Mouse (Mus musculus): ENCODE measurements at regions not wholly inside any gene's neighbourhood (a gene's known extent, or its start where the extent isn't known, plus 50 kb on each side); places are given as distances from the start of the nearest gene placed in this dataset.

- no peak for ATAC-seq (replicated peaks; ENCODE audit: low read depth, poor library complexity, severe bottlenecking)
Measured at GRCm38 (mm10) chr1:80033121-80033520, 172.1 kb upstream of the Serpine2 start.

GRCm38 (mm10) chr1:80032464-80032863, 171.5 kb upstream of the Serpine2 start:
- ATAC-seq (replicated peaks; ENCODE audit: low read depth, poor library complexity, severe bottlenecking) = peak; percentile 58

GRCm38 (mm10) chr1:80030635-80031034, 169.7 kb upstream of the Serpine2 start:
- no peak for ATAC-seq (replicated peaks; ENCODE audit: low read depth, poor library complexity, severe bottlenecking)

GRCm38 (mm10) chr1:80030224-80030623, 169.2 kb upstream of the Serpine2 start:
- peak; percentile 81 for ATAC-seq (replicated peaks; ENCODE audit: low read depth, poor library complexity, severe bottlenecking)

- peak; percentile 30; the same call in 1 of the 2 replicates for ATAC-seq (replicated peaks; ENCODE audit: low read depth, poor library complexity, severe bottlenecking)
Measured at GRCm38 (mm10) chr1:80025863-80026616, 165.1 kb upstream of the Serpine2 start.

GRCm38 (mm10) chr1:80023518-80024095, 162.6 kb upstream of the Serpine2 start:
- no peak for ATAC-seq (replicated peaks; ENCODE audit: low read depth, poor library complexity, severe bottlenecking)

GRCm38 (mm10) chr1:80021866-80022265, 160.9 kb upstream of the Serpine2 start:
- no peak for ATAC-seq (replicated peaks; ENCODE audit: low read depth, poor library complexity, severe bottlenecking)

- peak; percentile 10 for ATAC-seq (replicated peaks; ENCODE audit: low read depth, poor library complexity, severe bottlenecking)
Measured at GRCm38 (mm10) chr1:80018391-80019065, 157.5 kb upstream of the Serpine2 start.

GRCm38 (mm10) chr1:80015474-80015873, 154.5 kb upstream of the Serpine2 start:
- peak; percentile 95 for ATAC-seq (replicated peaks; ENCODE audit: low read depth, poor library complexity, severe bottlenecking)

- ATAC-seq (replicated peaks; ENCODE audit: low read depth, poor library complexity, severe bottlenecking) = no peak
Measured at GRCm38 (mm10) chr1:80014586-80014985, 153.6 kb upstream of the Serpine2 start.

GRCm38 (mm10) chr1:80010724-80011123, 149.7 kb upstream of the Serpine2 start:
- ATAC-seq (replicated peaks; ENCODE audit: low read depth, poor library complexity, severe bottlenecking) = no peak

- ATAC-seq (replicated peaks; ENCODE audit: low read depth, poor library complexity, severe bottlenecking) = peak; percentile 91
Measured at GRCm38 (mm10) chr1:79999081-79999480, 138.1 kb upstream of the Serpine2 start.

- no peak for ATAC-seq (replicated peaks; ENCODE audit: low read depth, poor library complexity, severe bottlenecking)
Measured at GRCm38 (mm10) chr1:79997911-79998310, 136.9 kb upstream of the Serpine2 start.

GRCm38 (mm10) chr1:79997456-79997855, 136.5 kb upstream of the Serpine2 start:
- no peak for ATAC-seq (replicated peaks; ENCODE audit: low read depth, poor library complexity, severe bottlenecking)

GRCm38 (mm10) chr1:79984721-79985120, 123.7 kb upstream of the Serpine2 start:
- no peak for ATAC-seq (replicated peaks; ENCODE audit: low read depth, poor library complexity, severe bottlenecking)

- ATAC-seq (replicated peaks; ENCODE audit: low read depth, poor library complexity, severe bottlenecking) = no peak
Measured at GRCm38 (mm10) chr1:79982678-79983280, 121.8 kb upstream of the Serpine2 start.

- ATAC-seq (replicated peaks; ENCODE audit: low read depth, poor library complexity, severe bottlenecking) = peak; percentile 50; the same call in 1 of the 2 replicates
Measured at GRCm38 (mm10) chr1:79979863-79980262, 118.9 kb upstream of the Serpine2 start.

GRCm38 (mm10) chr1:79978156-79978555, 117.2 kb upstream of the Serpine2 start:
- ATAC-seq (replicated peaks; ENCODE audit: low read depth, poor library complexity, severe bottlenecking) = no peak

- no peak; the same call in 1 of the 2 replicates for ATAC-seq (replicated peaks; ENCODE audit: low read depth, poor library complexity, severe bottlenecking)
Measured at GRCm38 (mm10) chr1:79956121-79956520, 95.1 kb upstream of the Serpine2 start.

- ATAC-seq (replicated peaks; ENCODE audit: low read depth, poor library complexity, severe bottlenecking) = no peak
Measured at GRCm38 (mm10) chr1:79944231-79944630, 83.3 kb upstream of the Serpine2 start.

GRCm38 (mm10) chr1:79932435-79932834, 71.5 kb upstream of the Serpine2 start:
- ATAC-seq (replicated peaks; ENCODE audit: low read depth, poor library complexity, severe bottlenecking) = no peak

Data from common myeloid progenitor, adult 5-6 weeks (primary cell).